Mouse (Mus musculus) thymus, adult 2 months (tissue): ENCODE results near the gene Msrb3.

Experiments
- CTCF ChIP-seq: fragments of 200-500 bp; IDR thresholded peaks from 2 replicates; pipeline ENCODE4 v1.5.1; 2012; ENCODE audit warnings: mild to moderate bottlenecking, control low read depth, low read length, moderate library complexity, borderline replicate concordance; ENCODE audit not compliant: control insufficient read depth, poor library complexity, insufficient read depth; ENCODE audit errors: extremely low read depth
- POLR2A ChIP-seq: fragments of 200-500 bp; IDR thresholded peaks from 2 replicates; pipeline ENCODE4 v1.6.1; 2012; ENCODE audit warnings: mild to moderate bottlenecking, low read length, control low read depth, moderate library complexity; ENCODE audit not compliant: control insufficient read depth, poor library complexity, insufficient read depth; ENCODE audit errors: extremely low read depth

GRCm38 (mm10) chr10:120744441-120745137 is 154.3 kb downstream of the Msrb3 start:
- no peak for TF ChIP-seq POLR2A
- TF ChIP-seq CTCF = no peak
